Mouse (Mus musculus) adrenal gland, postnatal 14 days (tissue): ENCODE data around the gene Cpa3. TPM values are rescaled to one million over a fixed set of nuclear protein-coding genes. Genes with fewer than 3 reads are reported as not detected.

Experiments
- DNase-seq: peaks from one replicate; pipeline ENCODE4 v3.0.0; 2021; ENCODE audit warnings: mixed read lengths
- long read RNA-seq, 2 experiments: library from polyadenylated mRNA; stranded (forward); transcript quantifications; one replicate each; pipeline ENCODE4 v2.0.0; 2021
- total RNA-seq: library from RNA; stranded (reverse); gene quantifications from 2 replicates; pipeline ENCODE4 v1.2.3, GENCODE M21; 2021

Cpa3 gene
- 5.1 and 6.7 TPM in 2 replicates for total RNA-seq
- long read RNA-seq, experiment 1, partial matches to known transcripts, result 0 of 2 reads
- long read RNA-seq, experiment 1, other reads (novel, unspliced or antisense), result 0 of 2 reads
- long read RNA-seq, experiment 2, partial matches to known transcripts, result 0 of 1 reads
- long read RNA-seq, experiment 2, other reads (novel, unspliced or antisense), result 1 of 1 reads

DNA sequence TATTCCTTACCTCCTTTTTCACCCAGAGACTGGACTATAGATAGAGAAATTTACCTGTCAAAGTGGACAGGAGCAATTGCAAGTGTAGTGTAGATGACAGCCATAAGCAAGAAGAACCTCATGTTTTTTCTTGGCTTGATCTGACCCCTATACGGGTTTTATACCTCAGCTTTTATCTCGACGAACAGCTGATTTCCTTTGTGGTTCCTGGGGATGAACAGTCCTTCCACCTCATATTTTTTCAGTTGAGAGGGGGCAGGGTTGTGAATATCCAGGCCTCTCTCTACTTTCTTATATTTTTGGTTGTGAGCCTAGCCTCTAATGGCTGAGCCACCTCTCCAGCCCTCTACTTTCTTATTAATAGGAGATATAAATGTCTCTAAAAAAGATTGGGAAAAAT lies at the start of gene Cpa3:
TSS of gene Cpa3 (minus strand) at position 132 of the 400 bp plus-strand sequence.
- DNase-seq, result no peak

DNA sequence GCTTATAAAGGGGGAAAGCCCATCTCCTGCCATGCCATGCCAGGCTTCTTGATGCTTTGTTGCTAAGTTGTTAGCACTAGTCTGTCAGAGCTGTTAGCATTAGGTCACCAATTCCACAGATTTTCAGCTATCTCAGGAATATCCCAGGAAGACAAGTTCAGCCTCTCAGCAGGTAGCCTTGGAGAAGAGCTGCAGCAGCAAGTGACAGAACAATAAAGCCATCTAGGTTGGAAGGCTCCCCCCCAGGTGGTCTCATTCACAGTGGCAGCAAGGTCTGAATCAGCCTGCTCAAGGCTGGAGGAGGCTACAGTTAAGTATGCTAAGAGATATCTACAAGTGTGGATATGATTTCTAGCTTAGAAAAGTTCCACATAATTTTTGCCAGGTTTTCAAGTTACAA lies 49.4 kb upstream of the Cpa3 start:
- no peak for DNase-seq

DNA sequence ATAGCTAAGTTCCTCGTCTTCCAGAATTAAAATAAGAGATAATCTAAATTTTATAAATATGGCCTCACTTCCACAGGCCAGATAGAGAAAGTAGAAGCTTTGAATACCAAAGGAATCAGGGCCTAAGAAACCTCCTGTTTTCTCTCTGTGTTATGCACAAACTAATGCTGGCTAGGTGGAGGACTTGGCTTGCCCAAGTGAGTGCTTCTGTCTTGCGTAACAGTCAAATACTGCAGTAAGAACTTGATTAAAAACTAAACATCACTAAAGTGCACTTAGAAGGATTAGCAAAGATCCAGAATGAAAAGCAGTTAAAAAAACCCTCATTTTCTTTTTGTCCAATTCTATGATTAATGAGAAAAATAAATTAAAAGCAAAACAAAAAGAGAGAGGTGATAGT lies 46.8 kb upstream of the Cpa3 start:
- no peak for DNase-seq

DNA sequence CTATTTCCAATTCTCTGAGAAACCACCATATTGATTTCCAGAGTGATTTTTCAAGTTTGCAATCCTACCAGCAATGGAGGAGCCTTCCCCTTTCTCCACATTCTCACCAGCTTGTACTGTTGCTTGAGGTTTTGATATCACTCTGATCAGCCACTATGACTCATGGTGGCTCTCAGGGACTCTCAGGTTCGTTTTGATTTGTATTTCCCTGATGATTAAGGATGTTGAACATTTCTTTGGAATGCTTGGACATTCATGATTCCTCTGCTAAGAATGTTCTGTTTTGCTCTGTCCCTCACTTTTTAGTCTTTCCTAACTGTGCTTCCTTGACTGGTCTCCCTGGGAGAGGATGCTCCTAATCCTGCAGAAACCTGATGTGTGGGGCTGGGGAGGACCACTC lies 39.8 kb upstream of the Cpa3 start:
- DNase-seq, result no peak

DNA sequence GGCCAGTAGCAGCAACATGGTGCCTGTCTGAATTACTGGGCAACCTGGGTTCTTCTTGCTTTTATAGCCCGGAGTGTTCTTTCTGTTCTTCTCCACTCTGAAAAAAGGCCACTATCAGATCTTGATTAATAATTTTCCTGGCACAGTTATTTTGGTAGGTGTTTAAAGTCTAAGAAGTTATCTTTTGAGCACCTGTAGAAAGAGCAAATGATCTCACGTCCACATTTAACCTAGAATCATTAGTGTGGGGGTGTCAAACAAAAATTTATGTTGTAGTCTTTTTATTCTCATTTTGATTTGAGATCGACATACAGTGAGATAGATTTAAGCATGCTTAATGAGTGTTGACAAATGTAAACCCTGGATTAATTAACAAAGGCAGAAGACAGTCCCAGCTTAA lies 33.7 kb upstream of the Cpa3 start, which contains the start of gene Cpb1:
TSS of gene Cpb1 (minus strand) at position 101 of the 400 bp plus-strand sequence.
- DNase-seq, result no peak

DNA sequence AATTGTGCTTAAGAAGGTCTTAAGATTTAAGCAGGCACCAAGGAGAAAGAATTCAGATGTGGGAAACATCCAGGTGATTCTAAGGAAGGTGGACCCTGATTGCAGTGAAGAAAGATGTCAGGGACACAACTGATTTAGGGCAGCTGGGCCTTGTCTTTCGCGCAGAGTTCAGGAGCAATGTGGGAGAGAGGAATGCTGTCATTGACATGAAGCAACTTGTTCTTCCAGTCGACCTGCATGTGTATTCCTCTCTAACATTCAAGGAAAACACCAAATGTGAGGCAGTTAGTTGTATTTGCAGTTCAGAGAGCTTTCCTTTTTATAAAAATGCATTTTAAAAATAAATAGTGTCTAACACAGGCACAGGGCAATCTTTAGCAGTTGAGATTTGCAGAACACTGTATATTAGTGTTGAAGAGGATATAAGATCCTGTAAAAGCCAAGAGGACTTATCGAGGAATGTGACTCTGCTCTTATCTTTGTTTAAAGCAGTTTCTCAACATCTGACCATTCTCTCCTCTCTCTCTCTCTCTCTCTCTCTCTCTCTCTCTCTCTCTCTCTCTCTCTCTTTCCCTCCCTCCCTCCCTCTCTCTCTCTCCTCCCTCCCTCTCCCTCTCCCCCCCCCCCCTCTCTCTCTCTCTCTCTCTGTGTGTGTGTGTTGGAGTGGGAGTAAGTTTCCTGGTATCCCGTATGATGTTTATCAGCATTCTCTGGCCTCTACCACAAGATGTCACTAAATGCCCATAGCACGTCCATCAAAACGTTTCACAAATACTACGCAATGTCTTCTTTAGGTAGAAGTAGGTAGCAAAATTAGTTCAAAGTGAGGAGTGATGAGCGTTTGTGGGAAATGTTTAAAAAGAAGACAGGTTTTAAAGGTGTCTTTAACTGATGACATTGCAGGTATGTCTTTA lies 12.8 kb upstream of the Cpa3 start:
- peak; percentile 21 for DNase-seq

DNA sequence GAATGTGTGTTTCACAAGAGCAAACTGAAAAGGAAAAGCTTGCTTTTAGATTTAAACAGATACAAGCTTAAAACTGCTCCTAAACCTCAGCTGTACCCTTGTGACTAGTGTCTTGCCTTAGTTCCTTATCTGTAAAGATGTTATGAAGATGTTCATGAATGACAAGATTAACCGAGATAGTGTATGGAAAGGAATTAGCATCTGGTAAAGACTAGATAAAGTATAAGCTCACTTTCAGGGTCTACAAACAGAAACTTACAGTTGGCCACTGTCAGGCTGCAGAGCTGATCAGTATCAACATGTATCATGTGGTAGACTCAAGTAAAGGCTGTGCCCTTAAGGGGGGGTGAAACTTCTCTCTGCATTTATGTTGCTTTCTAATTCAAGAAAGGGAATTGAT lies 1.9 kb upstream of the Cpa3 start:
- DNase-seq, result no peak

DNA sequence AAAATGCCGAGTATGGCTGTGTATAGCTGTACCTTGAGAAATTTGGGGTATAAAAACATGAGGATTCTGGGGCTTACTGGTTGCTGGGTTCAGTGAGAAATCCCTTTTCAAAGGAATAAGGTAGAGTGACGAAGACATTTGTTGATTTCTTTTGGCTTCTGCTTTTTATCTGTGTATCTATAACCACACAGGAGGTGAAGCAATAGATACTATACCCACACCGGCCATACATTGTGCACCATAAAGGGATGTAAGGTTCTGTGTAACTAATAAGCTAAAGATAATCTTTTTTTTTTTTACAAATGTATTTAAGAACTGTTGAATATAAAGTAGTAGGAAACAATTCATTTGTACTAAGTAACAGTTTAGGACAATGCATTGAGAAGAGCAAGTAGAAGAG lies 2.2 kb downstream of the Cpa3 start:
- DNase-seq, result no peak

DNA sequence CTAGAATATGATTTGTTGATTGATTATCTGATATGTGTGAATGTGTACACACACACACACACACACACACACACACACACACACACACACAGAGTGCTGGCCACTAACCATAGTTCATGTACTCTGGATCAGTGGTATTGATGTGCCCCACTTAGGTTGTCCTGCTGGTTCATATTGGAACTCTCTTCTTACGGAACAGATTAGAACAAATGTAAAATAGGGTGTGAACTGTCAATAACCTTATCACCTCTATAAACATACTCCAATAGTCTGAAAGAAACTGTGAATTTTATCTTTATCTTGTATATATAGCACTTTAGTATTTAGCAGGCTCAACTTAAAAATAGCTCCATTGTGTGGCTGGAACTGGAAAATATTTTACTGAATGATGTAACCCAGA lies 5.0 kb downstream of the Cpa3 start:
- DNase-seq, result no peak

DNA sequence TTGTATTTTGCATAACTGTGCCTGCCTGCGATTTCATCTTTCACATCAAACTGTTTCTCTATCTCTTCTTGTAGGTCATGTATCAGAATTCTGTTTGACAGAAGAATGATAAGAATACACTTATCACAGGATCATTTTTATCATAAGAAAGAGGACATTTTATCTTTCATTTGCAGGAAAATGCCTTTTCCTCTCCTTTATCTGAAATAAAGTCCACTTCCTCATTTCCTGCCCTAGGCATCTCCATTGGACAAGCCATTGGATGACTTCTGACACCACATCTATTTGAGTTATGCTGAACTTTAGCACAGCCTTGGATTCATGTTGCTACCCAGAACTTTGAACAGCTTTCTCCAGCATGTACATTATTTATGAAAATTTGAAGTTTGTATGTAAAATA lies 13.0 kb downstream of the Cpa3 start:
- DNase-seq, result no peak

DNA sequence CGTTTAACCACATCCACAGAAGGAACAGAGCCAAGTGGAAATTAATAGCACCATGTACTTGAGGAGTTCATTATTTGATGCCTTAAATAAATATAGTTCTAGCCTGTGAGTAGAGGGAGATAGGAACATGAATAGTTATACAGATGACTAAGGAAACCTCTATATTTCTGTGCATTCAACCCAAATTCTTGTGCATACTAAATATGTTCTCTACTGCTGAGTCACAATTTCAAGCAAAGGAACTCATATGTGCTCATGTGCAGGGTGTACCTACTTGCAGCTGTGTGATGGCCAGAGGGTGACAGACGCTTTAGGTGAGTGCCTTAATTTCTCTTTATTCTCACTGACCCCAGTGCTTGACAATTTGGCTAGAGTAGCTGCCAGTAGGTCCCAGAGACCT lies 16.6 kb downstream of the Cpa3 start:
- no peak for DNase-seq

DNA sequence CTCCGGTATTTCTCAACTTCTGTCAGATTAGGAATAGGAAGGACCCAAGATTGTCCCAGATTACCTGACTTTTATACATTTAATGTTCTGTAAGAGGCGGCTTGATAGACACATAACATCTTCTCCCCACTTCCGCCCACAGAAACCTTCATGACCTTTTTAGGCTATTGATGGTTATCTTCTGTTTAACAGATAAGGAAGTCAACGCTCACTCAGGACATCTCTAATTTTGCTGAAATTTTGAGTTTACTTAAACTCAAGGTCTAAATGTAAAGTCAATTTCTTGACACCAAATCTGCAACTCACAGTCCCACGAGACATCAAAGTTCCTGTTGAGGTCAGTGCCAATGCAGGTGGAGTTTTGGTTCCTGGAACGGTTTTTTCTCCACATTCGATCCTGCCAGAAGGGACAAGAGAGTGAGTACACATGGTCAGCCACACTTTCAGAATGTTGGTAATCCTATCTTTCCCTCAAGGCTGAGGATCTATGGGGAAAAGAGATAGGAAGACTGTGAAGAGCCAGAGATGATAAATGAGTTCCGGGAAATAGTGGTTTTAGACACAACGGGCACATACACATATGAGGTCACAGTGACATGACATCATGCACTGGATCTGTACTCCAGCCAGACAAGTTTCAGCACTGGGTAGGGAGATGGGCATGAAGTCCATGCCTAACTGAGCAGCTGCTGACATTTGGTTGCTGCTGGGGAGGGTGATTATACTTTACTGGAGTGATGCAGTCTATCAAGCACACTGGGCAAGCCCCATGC lies 18.9 kb downstream of the Cpa3 start:
- DNase-seq, result no peak

DNA sequence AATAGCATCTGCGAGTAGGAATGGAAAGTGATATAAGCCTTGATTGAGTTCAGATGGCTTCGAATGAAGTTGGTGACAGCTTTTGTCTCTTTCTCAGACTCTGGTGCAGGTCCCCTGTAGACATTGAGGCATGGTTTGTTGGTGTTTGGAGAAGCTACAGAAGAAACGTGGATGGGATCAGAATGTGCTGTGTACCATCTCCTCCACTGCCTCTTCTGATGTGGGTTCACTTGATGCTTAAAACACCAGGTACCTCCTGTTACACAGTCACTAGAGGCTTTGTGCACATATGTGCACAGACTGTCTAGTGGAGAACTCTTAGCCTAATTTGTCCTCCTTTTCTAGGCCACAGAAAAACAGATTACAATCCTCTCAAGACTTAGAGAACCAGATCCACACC lies 19.8 kb downstream of the Cpa3 start:
- no peak for DNase-seq

DNA sequence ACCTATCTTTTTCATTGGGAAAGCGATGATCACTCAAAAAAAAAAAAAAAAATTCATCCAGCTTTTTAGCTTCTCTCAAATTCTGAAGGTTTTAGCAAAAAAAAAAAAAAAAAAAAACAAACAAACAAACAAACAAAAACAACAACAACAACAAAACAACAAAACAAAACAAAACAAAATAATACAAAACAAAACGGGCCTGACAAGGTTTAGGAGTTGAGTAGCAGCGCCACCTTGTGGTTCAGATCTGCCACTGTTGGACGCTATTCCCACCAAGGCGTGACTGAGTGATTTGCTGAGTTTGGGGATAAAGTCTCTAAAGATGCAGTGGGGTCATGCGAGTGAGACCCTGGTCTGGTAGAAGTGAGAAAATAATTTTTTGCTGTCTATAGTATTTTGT lies 43.1 kb downstream of the Cpa3 start:
- DNase-seq, result peak; percentile 72

DNA sequence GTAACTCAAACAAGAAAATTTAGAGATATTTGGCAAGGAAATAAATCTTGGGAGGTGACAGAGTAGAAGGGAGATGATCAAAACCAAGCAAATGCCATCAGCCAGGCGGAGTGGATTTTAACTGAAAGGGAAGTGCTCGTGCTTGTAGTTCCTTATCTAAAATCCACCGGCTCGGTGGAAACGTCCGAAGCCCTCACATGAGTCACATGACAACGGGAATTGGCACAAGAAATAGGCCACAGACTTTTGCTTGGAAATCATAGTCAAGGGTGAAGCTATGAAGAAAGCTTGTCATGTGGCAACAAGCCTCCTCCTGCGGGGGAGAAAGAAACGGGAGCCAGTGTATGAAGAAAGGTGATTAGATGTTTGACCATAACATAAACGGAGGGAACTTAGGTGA lies 44.1 kb downstream of the Cpa3 start:
- DNase-seq, result peak; percentile 56

DNA sequence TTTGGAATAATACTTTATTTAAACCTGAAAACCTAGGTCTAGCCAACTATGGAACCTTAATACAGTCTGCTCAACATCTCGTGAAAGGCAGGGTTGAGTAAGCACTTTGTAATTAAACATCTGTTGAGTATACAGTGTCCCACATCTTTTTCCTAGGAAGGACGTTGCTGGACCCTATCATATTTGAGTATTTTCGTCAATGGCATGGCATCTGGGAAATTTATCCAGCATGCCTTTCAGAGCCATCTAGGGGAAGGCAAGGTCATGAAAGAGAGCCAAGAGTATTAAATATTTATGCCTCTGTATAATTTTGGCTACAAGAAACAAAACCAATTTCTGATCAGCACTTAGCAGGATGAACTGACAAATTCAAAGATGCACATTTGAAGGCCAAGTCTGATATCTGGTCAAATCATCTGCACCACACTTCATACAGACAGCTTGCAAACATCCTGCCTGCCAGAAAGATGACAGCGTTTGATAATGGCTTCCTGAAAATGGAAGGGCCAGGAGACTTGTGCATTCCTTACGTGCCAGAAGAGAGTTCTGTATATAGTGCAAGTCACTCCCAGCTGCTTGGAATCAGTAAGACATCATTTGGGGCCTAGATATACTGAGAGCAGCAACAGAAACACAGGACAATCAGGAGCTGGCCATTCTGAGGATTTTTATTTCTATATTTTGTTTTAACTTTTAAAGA lies 52.9 kb downstream of the Cpa3 start:
- DNase-seq, result no peak

DNA sequence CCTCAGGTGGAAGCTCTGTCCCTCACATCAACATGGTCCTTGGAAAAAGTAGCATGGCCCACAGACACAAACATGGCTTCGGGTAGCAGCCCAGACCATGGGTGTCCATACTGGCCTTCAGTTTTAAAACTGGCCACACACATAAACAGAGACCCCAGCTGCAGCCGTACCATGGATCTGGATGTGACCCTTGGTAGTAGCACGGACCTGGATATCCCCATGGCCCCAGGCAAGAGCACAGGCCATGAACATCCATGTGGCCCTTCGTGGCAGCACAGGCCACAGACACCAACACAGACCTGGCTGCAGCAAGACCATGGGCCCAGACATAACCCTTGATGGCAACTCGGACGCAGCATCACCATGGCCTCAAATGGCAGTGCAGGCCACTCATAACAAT lies 69.6 kb downstream of the Cpa3 start:
- no peak for DNase-seq

DNA sequence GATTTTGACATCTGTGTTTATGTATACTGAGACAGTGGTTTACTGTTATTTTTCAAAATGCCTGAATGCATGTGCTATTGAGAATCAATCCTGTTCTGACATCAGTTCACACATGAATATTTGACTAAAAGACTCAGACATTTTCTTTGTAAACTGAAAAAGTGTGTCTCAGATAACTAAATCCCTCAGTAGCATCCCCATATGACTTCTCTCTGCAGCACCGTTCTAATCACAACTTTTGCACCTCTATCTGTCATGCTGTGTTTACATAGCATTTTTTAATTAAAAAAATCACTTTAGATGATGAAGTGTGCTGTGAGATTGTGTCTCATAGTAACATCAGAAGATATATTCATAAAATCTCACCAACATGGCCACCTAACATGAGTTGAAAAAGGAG lies 74.5 kb downstream of the Cpa3 start:
- DNase-seq, result no peak
